ENCODE assay signal across 8 mouse cellular contexts in the genomic region with DNA sequence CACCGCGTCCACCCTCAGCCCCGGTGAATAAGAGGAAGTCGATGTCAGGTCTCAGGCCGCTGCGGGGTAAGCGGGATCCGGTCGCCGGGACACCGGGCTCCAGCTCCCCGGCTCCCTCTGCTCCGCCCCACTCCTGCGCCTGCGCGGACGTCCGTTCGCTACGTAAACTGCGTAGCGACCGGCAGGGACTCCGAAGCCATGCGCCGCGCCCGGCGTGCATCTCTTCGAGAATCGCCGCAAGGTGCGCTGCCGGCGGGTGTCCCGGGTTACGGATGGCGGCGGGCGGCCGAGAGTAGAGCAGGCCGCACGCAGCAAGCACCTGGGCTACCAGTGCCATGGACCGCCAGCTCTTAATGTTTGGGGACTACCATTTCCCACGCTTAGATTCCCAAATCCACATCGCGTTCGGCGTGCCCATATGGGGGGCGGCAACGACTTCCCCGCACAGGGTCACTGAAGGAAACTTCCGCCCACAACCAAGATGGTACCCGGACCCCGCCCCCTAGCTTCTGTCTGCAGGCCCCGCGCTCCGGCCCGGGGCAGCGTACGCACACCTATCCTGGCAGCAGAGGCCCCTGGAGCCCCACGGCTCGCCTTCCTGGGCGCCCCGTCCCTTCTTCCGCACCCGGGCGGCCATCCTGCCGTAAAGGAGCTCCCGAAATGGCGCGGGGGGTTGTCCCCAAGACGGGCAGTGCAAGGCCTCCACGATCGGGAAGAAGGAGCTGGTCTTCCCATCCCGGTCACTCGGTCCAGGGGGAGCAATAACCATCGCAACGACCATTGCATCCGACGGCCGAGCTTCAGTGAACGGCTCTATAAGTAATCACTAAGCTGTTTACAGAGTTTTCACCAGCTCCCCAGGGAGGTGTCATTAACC. TPM values are rescaled to one million over a fixed set of nuclear protein-coding genes. Genes with fewer than 3 reads are reported as not detected.
DNase-seq lines count a peak whose midpoint lies in the region; ATAC-seq and TF ChIP-seq lines count a peak whose summit lies in the region.

TSS of gene Bad (plus strand) at position 490 of the 877 bp plus-strand sequence.

- H3K4me3 ChIP-seq in MEL (ENCODE audit: control insufficient read depth in 1 of 2, insufficient read depth in 1 of 2, low read depth in 2 of 2, low read length in 2 of 2) = peak within 1 kb of the TSS; percentile 72 to 78
- H3K4me3 ChIP-seq in cerebellum, adult 2 months (replicated peaks; ENCODE audit: insufficient read depth, low read depth, low read length) = peak within 1 kb of the TSS; percentile 83
- H3K4me3 ChIP-seq in forebrain, postnatal 0 days (ENCODE audit: low read depth, low read length) = peak within 1 kb of the TSS; percentile 88
- H3K4me3 ChIP-seq in layer of hippocampus, adult 2 months = peak within 1 kb of the TSS; percentile 81
- H3K4me3 ChIP-seq in lung, embryonic 14.5 days (ENCODE audit: low read depth, low read length) = peak within 1 kb of the TSS; percentile 80

- TF ChIP-seq RAD21 in MEL (IDR thresholded peaks at IDR 0.05; ENCODE audit: low read depth, low read length) = no peak

- TF ChIP-seq EP300 in MEL (IDR thresholded peaks at IDR 0.05; ENCODE audit: low read depth in 1 of 2, low read length in 2 of 2) = no peak

- no peaks in the 10 kb centered on the region for H3K9me3 ChIP-seq in MEL (replicated peaks; ENCODE audit: insufficient read depth, low read length)
- H3K9me3 ChIP-seq in forebrain, postnatal 0 days (ENCODE audit: low read length) = no peaks in the 10 kb centered on the region
- H3K9me3 ChIP-seq in lung, embryonic 14.5 days (ENCODE audit: low read depth, low read length) = no peaks in the 10 kb centered on the region

- DNase-seq in MEL (ENCODE audit: low read depth, low spot score) = peak; percentile 93
- DNase-seq in cerebellum, adult 2 months = peak; percentile 90 to 97
- DNase-seq in forebrain, postnatal 0 days = peak; percentile 98
- peak; percentile 98 to 99 for DNase-seq in heart, postnatal 36 days
- peak; percentile 89 to 96 for DNase-seq in layer of hippocampus, adult 2 months (ENCODE audit: low spot score in 2 of 2)
- DNase-seq in lung, embryonic 14.5 days = peak; percentile 98
- peak; percentile 92 for DNase-seq in testis, postnatal 14 days (ENCODE audit: low spot score)

- H3K4me2 ChIP-seq in forebrain, postnatal 0 days (ENCODE audit: low read depth) = peak within 1 kb of the TSS; percentile 97
- H3K4me2 ChIP-seq in lung, embryonic 14.5 days = peak within 1 kb of the TSS; percentile 98

- under 1% methylated on average over 83 of the region's 83 CpGs for WGBS in cerebellum, adult 2 months
- 2% methylated on average over 83 of the region's 83 CpGs for WGBS in forebrain, postnatal 0 days
- WGBS in lung, embryonic 14.5 days = under 1% methylated on average over 83 of the region's 83 CpGs

- TF ChIP-seq POLR2A in MEL (IDR thresholded peaks at IDR 0.05; ENCODE audit: control insufficient read depth in 1 of 2, insufficient read depth in 1 of 2, low read depth in 1 of 2, low read length in 2 of 2, poor library complexity in 1 of 2) = peak; percentile 47 to 64; a peak in 2 of 4 replicates
- TF ChIP-seq POLR2A in cerebellum, adult 2 months (IDR thresholded peaks at IDR 0.05; ENCODE audit: borderline replicate concordance, insufficient read depth, low read length) = peak; percentile 71; the same call in 1 of the 2 replicates

- H3K27me3 ChIP-seq in MEL (ENCODE audit: control insufficient read depth in 1 of 2, insufficient read depth in 2 of 2, low read length in 2 of 2) = no peaks in the 10 kb centered on the region
- no peaks in the 10 kb centered on the region for H3K27me3 ChIP-seq in cerebellum, adult 2 months (ENCODE audit: control insufficient read depth, insufficient read depth, low read length)
- no peaks in the 10 kb centered on the region for H3K27me3 ChIP-seq in forebrain, postnatal 0 days (ENCODE audit: insufficient read depth, low read length)
- H3K27me3 ChIP-seq in lung, embryonic 14.5 days (ENCODE audit: insufficient read depth, low read length) = no peaks in the 10 kb centered on the region

- H3K79me2 ChIP-seq in MEL (ENCODE audit: control insufficient read depth, insufficient read depth, low read length, poor library complexity) = peaks cover 8% of the 10 kb centered on the region; the same call in 1 of the 2 replicates

- peak within 1 kb of the TSS; percentile 75 for H3K27ac ChIP-seq in MEL (ENCODE audit: control insufficient read depth, low read depth, low read length)
- H3K27ac ChIP-seq in cerebellum, adult 2 months (ENCODE audit: insufficient read depth, low read length) = peak within 1 kb of the TSS; percentile 71
- H3K27ac ChIP-seq in forebrain, postnatal 0 days (ENCODE audit: low read depth, low read length) = peak within 1 kb of the TSS; percentile 95
- peak within 1 kb of the TSS; percentile 98 for H3K27ac ChIP-seq in layer of hippocampus, adult 2 months
- peak within 1 kb of the TSS; percentile 97 for H3K27ac ChIP-seq in lung, embryonic 14.5 days (ENCODE audit: low read depth)

- TF ChIP-seq CTCF in MEL (IDR thresholded peaks at IDR 0.05 in 2 of 3, conservative IDR thresholded peaks at IDR 0.05 in 1 of 3; ENCODE audit: control insufficient read depth in 1 of 3, insufficient read depth in 1 of 3, low read depth in 2 of 3, low read length in 3 of 3, poor library complexity in 1 of 3, severe bottlenecking in 1 of 3) = no peak
- TF ChIP-seq CTCF in cerebellum, adult 2 months (IDR thresholded peaks at IDR 0.05; ENCODE audit: borderline replicate concordance, insufficient read depth, low read depth, low read length) = no peak
- TF ChIP-seq CTCF in forebrain, postnatal 0 days (IDR thresholded peaks at IDR 0.05; ENCODE audit: low read depth) = peak; percentile 14; the same call in 1 of the 2 replicates
- TF ChIP-seq CTCF in layer of hippocampus, adult 2 months (conservative IDR thresholded peaks at IDR 0.05) = peak; percentile 33; the same call in 1 of the 2 replicates
- no peak; the same call in 1 of the 2 replicates for TF ChIP-seq CTCF in lung, embryonic 14.5 days (IDR thresholded peaks at IDR 0.05; ENCODE audit: low read depth)

- H3K4me1 ChIP-seq in MEL (ENCODE audit: control insufficient read depth in 1 of 2, insufficient read depth in 2 of 2, low read length in 2 of 2) = peaks cover 0 to 10% of the 10 kb centered on the region in 2 experiments; a peak in 2 of 4 replicates
- peaks cover 29% of the 10 kb centered on the region for H3K4me1 ChIP-seq in cerebellum, adult 2 months (ENCODE audit: control insufficient read depth, insufficient read depth, low read length)
- peaks cover 20% of the 10 kb centered on the region for H3K4me1 ChIP-seq in forebrain, postnatal 0 days (ENCODE audit: insufficient read depth)
- H3K4me1 ChIP-seq in lung, embryonic 14.5 days (ENCODE audit: insufficient read depth) = peaks cover 9% of the 10 kb centered on the region

- intact Hi-C loops in heart, postnatal 36 days (cut with DNase I) = loop anchor here (1.0 to 2.0 kb wide), 2 partner anchors 9 to 17 kb away; partner anchors contain the start of gene Catsperz

- peaks cover 0 to 2% of the 10 kb centered on the region in 2 experiments; a peak in 1 of 4 replicates for H3K36me3 ChIP-seq in MEL (ENCODE audit: control insufficient read depth in 1 of 2, insufficient read depth in 2 of 2, low read length in 2 of 2)
- H3K36me3 ChIP-seq in forebrain, postnatal 0 days (ENCODE audit: insufficient read depth) = peaks cover 16% of the 10 kb centered on the region
- 0 out of 2 replicates have a peak, but pooled peaks cover 4% of the 10 kb centered on the region for H3K36me3 ChIP-seq in lung, embryonic 14.5 days (ENCODE audit: insufficient read depth)

- ATAC-seq in forebrain, postnatal 0 days = peak; percentile 85
- ATAC-seq in lung, embryonic 14.5 days (ENCODE audit: insufficient read depth) = peak; percentile 84
- ATAC-seq in neutrophil, adult 5-6 weeks (ENCODE audit: extremely low read depth, insufficient number of reproducible peaks, low FRiP score, poor library complexity, severe bottlenecking) = peak; percentile 74

- H3K9ac ChIP-seq in MEL (ENCODE audit: control insufficient read depth, low read depth, low read length, poor library complexity, severe bottlenecking) = peak within 1 kb of the TSS; percentile 92
- peak within 1 kb of the TSS; percentile 93 for H3K9ac ChIP-seq in forebrain, postnatal 0 days
- peak within 1 kb of the TSS; percentile 72 for H3K9ac ChIP-seq in lung, embryonic 14.5 days

TF ChIP-seq in MEL, 35 proteins besides CTCF, POLR2A, EP300 and RAD21 (continues in another document):
- TF ChIP-seq CHD2 (IDR thresholded peaks at IDR 0.05; ENCODE audit: low read length) = no peak
- TF ChIP-seq MAX (IDR thresholded peaks at IDR 0.05; ENCODE audit: low read length) = no peak
- TF ChIP-seq MAFK (IDR thresholded peaks at IDR 0.05; ENCODE audit: borderline replicate concordance, low read depth, low read length) = no peak
- TF ChIP-seq POLR2AphosphoS2 (IDR thresholded peaks at IDR 0.05; ENCODE audit: low read length) = no peak
- no peak for TF ChIP-seq GABPA (IDR thresholded peaks at IDR 0.05; ENCODE audit: low read depth, low read length)
- TF ChIP-seq SMC3 (IDR thresholded peaks at IDR 0.05; ENCODE audit: low read depth, low read length) = no peak
- no peak for TF ChIP-seq ZKSCAN1 (IDR thresholded peaks at IDR 0.05; ENCODE audit: low read depth, low read length)
- no peak for TF ChIP-seq BHLHE40 (IDR thresholded peaks at IDR 0.05; ENCODE audit: borderline replicate concordance, low read depth, low read length)
- TF ChIP-seq CHD1 (IDR thresholded peaks at IDR 0.05; ENCODE audit: low read depth, low read length) = no peak
- no peak for TF ChIP-seq TCF12 (IDR thresholded peaks at IDR 0.05; ENCODE audit: low read depth, low read length)
- TF ChIP-seq MYB (IDR thresholded peaks at IDR 0.05; ENCODE audit: low read depth, low read length) = no peak
- TF ChIP-seq USF1 (IDR thresholded peaks at IDR 0.05; ENCODE audit: low read depth, low read length) = no peak
- TF ChIP-seq ZNF384 (IDR thresholded peaks at IDR 0.05; ENCODE audit: low read depth, low read length) = no peak
- no peak; the same call in 1 of the 2 replicates for TF ChIP-seq KAT2A (conservative IDR thresholded peaks at IDR 0.05; ENCODE audit: low read depth, low read length)
- TF ChIP-seq NELFE (IDR thresholded peaks at IDR 0.05; ENCODE audit: low read depth, low read length) = no peak; the same call in 1 of the 2 replicates

RNA-seq across cellular contexts. Expression of gene Bad, which starts in this region (rescaled TPM):
- total RNA-seq in MEL (2012; rRNA removed) = 37.7 and 51.7 TPM in 2 replicates
- polyA plus RNA-seq in MEL (2012; ENCODE audit: insufficient read depth in 1 of 2, insufficient read length in 2 of 2, low read depth in 1 of 2, low replicate concordance in 2 of 2, missing spikeins in 1 of 2) = 10 to 100 TPM in 1 of 2 experiments, not detected in 1; 69.7 TPM
- polyA plus RNA-seq in cerebellum, adult 2 months (2012; rRNA removed) = 71.6 and 73.8 TPM in 2 replicates
- 56.5 and 94.9 TPM in 2 replicates for total RNA-seq in forebrain, postnatal 0 days (2014; rRNA removed)
- 95.3 and 111 TPM in 2 replicates for polyA plus RNA-seq in forebrain, postnatal 0 days (2015; fragmentation: Nextera tagmentation; extraction: Ambion mirVana)
- total RNA-seq in heart, postnatal 36 days (2021) = 10 to 100 TPM; 22.0 to 24.7 TPM
- 10 to 100 TPM; 43.1 to 43.8 TPM for total RNA-seq in layer of hippocampus, adult 2 months (2021)
- 61.0 and 65.0 TPM in 2 replicates for polyA plus RNA-seq in lung, embryonic 14.5 days (2014; fragmentation: Nextera tagmentation; extraction: Ambion mirVana)
- total RNA-seq in neutrophil, adult 5-6 weeks (2017) = 30.8 and 35.0 TPM in 2 replicates

Comparison
In these comparisons a context has a peak if more than half of its experiments do, and no peak if none do; other contexts are left out.
1. Peak in every context shown above with its lines: DNase-seq, ATAC-seq, H3K4me3 ChIP-seq and H3K27ac ChIP-seq.
2. CTCF ChIP-seq: peak in forebrain, postnatal 0 days (single experiment) and layer of hippocampus, adult 2 months (single experiment); none in MEL (0 of 3), cerebellum, adult 2 months (single experiment) and lung, embryonic 14.5 days (single experiment).